Mouse (Mus musculus) CH12.LX (cell line): ENCODE results near the gene Cttnbp2.

Experiments used
- CHD1 ChIP-seq: IDR thresholded peaks from 2 replicates; pipeline ENCODE4 v1.6.1; 2012; ENCODE audit warnings: low read depth, low read length, improper control_type of control experiment, inconsistent platforms
- CHD2 ChIP-seq: IDR thresholded peaks from 2 replicates; pipeline ENCODE4 v1.6.1; 2011; ENCODE audit warnings: low read length, improper control_type of control experiment
- CTCF ChIP-seq, 2 experiments: IDR thresholded peaks in 1 of 2; conservative IDR thresholded peaks in 1 of 2; 2 replicates each; pipeline ENCODE4 v1.5.1; 2011 to 2012; ENCODE audit warnings: low read depth in 2 of 2, low read length in 2 of 2, improper control_type of control experiment in 1 of 2, inconsistent platforms in 1 of 2, mild to moderate bottlenecking in 1 of 2, moderate library complexity in 1 of 2
- E2F4 ChIP-seq: IDR thresholded peaks from 2 replicates; pipeline ENCODE4 v1.6.1; 2011; ENCODE audit warnings: low read depth, low read length, improper control_type of control experiment; ENCODE audit not compliant: insufficient replicate concordance
- EP300 ChIP-seq: IDR thresholded peaks from 2 replicates; pipeline ENCODE4 v1.6.1; 2011; ENCODE audit warnings: low read length, improper control_type of control experiment
- GABPA ChIP-seq: IDR thresholded peaks from 2 replicates; pipeline ENCODE4 v1.6.1; 2012; ENCODE audit warnings: low read depth, low read length, improper control_type of control experiment, inconsistent platforms; ENCODE audit not compliant: insufficient replicate concordance
- HCFC1 ChIP-seq: IDR thresholded peaks from 2 replicates; pipeline ENCODE4 v1.6.1; 2012; ENCODE audit warnings: low read depth, mild to moderate bottlenecking, inconsistent platforms, low read length, improper control_type of control experiment
- MAFK ChIP-seq: IDR thresholded peaks from 2 replicates; pipeline ENCODE4 v1.6.1; 2011; ENCODE audit warnings: low read length, improper control_type of control experiment; ENCODE audit not compliant: insufficient replicate concordance
- POLR2A ChIP-seq: IDR thresholded peaks from 2 replicates; pipeline ENCODE4 v1.6.1; 2011; ENCODE audit warnings: low read depth, mild to moderate bottlenecking, improper control_type of control experiment, low read length
- POLR2AphosphoS2 ChIP-seq: IDR thresholded peaks from 2 replicates; pipeline ENCODE4 v1.6.1; 2011; ENCODE audit warnings: low read depth, low read length, improper control_type of control experiment
- ZC3H11A ChIP-seq: IDR thresholded peaks from 2 replicates; pipeline ENCODE4 v1.6.1; 2012; ENCODE audit warnings: low read depth, mild to moderate bottlenecking, inconsistent platforms, low read length, improper control_type of control experiment
- ZKSCAN1 ChIP-seq: IDR thresholded peaks from 2 replicates; pipeline ENCODE4 v1.6.1; 2012; ENCODE audit warnings: low read depth, inconsistent platforms, low read length, improper control_type of control experiment, borderline replicate concordance
- ZMIZ1 ChIP-seq: IDR thresholded peaks from 2 replicates; pipeline ENCODE4 v1.6.1; 2012; ENCODE audit warnings: low read depth, mild to moderate bottlenecking, inconsistent platforms, low read length, improper control_type of control experiment
- ZNF384 ChIP-seq: IDR thresholded peaks from 2 replicates; pipeline ENCODE4 v1.6.1; 2012; ENCODE audit warnings: low read depth, low read length, improper control_type of control experiment, inconsistent platforms

- TF ChIP-seq ZC3H11A (no peak), ZNF384 (no peak), POLR2A (no peak), MAFK (no peak), EP300 (no peak), ZKSCAN1 (no peak), CTCF (conservative IDR thresholded peaks at IDR 0.05 in 1 of 2, IDR thresholded peaks at IDR 0.05 in 1 of 2; ENCODE audit: low read depth in 2 of 2, low read length in 2 of 2) (no peak), POLR2AphosphoS2 (no peak), CHD1 (no peak), E2F4 (no peak), ZMIZ1 (no peak), GABPA (no peak), HCFC1 (no peak), CHD2 (no peak)
These were observed 67.7 kb downstream of the Cttnbp2 start for GRCm38 (mm10) chr6:18446917-18447316.
